Mouse (Mus musculus): ENCODE results near the gene Ttc39d. TPM values are rescaled to one million over a fixed set of nuclear protein-coding genes. Genes with fewer than 3 reads are reported as not detected.
"Not testable (repeated sequence)": the region's sequence is repeated elsewhere in the genome, so short reads cannot be mapped to it uniquely, and the experiment has no call there.

Ttc39d gene
- polyA plus RNA-seq (2012; rRNA removed), result 0.14 and 0.27 TPM in 2 replicates

DNA sequence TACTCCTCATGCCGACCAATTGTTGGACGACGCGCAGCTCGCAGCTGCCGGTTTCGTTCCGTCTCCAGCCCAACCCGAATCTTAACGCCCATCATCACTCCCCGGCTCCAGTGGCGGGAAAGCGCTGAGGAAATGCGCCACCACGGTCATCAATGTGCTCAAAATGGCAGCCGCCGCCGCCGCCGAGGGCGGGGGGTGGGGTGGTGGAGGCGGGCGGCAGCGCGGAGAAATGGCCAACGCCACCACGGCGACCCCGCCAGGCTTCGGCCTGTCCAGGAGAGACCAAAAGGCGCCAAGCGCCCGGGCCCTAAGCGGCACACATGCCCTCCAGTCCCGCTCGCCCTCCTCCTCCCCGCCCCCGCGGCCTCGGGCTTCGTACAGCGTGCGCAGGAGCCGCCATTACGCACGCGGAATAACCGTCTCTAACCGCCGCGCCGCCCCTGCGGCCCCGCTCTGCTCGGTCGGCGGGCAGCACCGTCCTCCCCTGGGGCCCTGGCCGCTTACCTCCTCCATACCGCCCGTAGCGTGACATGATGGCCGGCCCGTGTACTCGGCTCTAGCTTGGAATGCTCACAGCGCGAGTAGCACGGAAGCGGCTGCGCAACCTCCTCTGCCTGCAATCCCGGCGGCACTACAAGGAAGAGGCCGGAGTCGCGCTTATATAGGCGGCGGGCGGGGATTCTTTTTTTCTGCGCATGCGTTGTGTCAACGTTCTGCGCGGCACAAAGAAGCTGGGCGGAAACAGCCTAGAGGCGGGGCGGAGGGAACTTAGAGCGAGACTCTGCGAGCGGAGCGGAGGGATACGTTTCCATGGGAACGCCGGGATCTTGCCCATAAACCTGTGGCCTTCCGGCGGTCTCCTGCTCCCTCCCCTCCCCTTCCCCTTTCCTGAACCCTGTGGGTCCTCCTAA is at the start of gene Ttc39d, which contains the start of gene Srsf7:
TSS of gene Ttc39d (plus strand) at position 790 of the 911 bp plus-strand sequence.
TSS of gene Srsf7 (minus strand) at position 637 of the 911 bp plus-strand sequence.
- DNase-seq (ENCODE audit: extremely low spot score in 1 of 2, low spot score in 1 of 2), result peak; percentile 96 to 99

DNA sequence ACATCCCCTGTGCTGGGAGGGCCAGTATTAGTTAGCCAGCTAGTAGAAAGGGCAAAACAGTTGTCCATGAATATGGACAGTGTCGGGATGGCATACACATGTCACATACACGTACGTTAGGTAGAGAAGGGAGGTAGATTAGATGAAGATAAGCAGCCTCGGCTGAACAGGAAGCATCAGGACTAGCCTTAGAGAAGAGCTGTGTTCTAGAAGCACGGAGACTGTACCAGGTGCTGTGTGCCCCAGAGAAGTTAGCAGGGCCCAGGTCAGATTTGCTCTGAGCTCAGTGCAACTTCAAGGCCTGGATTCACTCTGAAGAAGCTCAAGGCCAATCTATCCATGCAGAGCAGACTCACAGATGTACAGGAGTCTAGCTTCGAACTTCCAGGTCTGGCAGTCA is 49.8 kb upstream of the Ttc39d start:
- DNase-seq (ENCODE audit: extremely low spot score in 1 of 2, low spot score in 1 of 2), result no peak

DNA sequence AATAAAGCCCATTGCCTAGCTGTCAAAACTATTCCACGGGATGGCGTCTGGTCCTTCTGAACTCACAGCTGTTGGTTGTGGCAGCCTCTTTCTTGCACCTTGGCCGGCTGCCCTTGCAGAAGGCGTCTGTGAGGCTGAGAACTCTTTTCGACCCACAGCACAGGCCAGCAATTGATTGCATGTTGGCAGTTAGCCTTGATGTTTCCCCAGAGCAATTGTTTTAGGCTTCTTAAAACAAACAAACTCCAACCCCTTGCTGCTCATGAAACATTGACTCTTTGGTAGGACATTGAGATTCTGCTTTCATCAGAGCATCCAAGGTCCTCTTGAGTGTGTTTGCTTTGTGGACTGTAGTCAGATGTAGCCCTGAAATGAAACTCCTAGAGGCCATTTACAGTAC is 46.8 kb upstream of the Ttc39d start:
- peak; percentile 54 to 66 for DNase-seq (ENCODE audit: extremely low spot score in 1 of 2, low spot score in 1 of 2)

DNA sequence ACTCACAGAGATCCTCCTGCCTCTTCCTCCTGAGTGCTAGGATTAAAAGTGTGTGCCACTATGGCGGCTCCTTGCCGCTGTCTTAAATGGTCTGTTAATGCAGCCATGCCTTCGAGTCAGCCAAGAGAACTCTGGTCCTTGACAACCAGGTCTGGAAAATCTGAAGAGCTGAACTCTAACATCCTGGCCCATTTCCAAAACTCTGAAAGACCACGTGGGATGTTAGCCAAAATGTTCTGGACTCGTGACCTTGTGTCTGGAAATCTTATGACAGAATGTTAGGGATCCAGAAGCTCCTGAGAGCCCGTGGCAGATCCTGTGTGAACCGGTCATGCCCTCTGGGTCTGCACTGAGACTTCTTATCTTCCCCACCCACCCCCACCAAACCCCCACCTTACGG is 43.3 kb upstream of the Ttc39d start:
- no peak for DNase-seq (ENCODE audit: extremely low spot score in 1 of 2, low spot score in 1 of 2)

DNA sequence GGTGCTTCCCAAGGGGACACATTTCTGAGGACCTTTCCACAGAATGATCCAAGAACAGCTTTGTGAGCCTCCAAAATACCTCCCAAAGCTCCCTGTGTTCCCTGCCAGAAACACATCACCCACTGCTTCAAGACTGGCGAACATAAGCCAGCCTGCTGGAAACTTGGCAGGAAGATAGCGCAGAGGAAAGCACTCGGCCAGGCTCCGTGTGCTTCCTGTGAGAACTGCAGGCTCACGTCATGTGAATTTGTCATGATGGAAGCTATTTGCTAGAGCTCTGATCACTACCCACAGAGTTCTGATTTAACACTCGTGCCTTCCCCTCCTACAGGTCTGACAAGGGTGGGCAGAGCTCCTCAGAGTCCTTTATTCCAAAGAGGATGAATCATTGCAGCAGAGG is 41.5 kb upstream of the Ttc39d start:
- DNase-seq (ENCODE audit: extremely low spot score in 1 of 2, low spot score in 1 of 2), result peak; percentile 79 to 85

DNA sequence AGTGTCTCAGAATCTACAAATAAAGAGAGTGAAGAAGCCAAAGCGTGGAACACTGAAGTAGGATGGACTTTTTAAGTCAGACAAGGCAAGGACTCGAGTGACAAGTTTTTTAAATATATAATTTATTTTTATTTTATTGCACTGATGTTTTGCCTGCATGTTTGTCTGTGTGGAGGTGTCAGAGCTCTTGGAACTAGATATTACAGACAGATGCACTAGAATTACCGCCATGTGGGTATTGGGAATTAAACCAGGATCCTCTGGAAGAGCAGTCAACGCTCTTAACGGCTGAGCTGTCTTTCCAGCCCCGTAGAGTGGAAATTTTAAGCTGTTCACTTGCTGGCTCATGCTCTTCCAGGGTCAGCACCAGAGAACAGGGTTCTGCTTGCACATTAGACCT is 40.9 kb upstream of the Ttc39d start:
- DNase-seq (ENCODE audit: extremely low spot score in 1 of 2, low spot score in 1 of 2), result peak in 1 of 2 experiments; percentile 59

DNA sequence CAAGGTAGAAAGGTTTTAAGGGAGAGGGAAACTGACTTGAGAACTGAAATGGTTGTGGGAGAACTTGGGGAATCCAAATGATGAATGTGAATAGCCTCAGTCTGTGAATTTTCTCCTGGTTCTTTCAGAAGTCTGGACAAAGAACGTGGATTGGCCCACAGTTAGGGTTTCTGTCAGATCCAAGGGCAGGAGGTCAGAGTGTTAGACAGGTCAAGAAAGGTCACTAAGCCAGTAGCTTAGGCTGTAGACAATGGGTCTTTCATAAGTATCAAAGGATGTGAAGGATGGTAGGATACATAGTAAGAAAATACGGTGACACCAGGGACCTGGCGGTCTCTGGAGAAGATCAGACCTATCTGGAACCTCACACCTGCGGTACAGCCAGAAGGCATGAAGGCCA is 39.8 kb upstream of the Ttc39d start:
- no peak for DNase-seq (ENCODE audit: extremely low spot score in 1 of 2, low spot score in 1 of 2)

DNA sequence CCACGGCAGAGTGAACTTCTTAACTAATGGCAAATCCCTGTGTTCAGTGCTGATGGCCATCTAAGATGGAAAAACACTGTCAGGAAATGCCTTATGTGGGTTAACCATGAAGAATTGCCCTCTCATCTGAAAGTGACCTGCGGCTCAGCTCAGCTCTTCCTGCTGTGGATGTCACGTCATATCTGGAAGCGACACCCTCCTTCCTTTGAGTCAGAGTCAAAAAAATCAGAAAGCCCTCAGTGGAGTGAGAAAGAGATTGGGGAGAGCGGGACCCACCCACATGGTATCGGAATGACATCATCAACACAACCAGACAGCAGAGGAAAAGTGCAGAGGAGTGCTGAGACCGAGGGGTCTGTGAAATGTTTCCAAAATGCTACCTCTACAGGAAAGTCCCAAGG is 39.4 kb upstream of the Ttc39d start:
- peak in 1 of 2 experiments; percentile 70 for DNase-seq (ENCODE audit: extremely low spot score in 1 of 2, low spot score in 1 of 2)

DNA sequence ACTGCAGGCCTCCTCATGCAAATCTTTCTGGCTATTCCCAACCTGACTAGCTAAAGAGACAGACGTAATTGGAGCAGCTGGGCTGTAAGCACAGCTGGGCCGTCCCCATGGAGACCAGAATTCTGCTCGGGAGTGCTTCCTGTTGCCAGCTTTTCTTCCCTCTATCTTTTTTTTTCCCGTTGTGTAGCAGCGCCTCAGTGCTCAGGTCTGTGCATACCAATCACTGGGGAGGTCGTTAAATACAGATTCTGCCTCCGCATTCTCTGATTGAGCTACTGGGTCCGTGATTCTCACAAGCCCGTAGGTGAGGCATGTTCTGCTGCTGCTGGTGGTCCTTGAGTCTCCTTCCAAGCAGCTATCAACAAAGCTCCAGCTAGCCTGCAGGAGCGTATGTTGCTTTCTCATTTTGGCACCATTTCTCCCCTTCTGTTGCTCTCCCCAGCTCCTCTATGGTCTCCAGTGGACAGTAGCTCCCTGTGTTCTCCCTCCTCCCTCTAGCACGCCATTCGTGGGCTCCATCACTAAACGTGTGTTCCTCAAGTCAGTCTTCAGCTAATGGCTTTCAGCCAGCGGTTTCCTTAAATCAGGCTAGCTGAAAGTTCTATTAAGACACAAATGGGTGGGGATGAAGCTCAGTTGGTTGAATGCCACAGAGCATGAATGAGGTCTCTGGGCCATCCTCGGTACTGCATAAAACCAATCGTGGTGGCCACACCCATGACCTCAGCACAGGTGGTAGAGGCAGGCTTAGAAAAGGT is 38.7 kb upstream of the Ttc39d start:
- peak; percentile 76 for DNase-seq (ENCODE audit: extremely low spot score in 1 of 2, low spot score in 1 of 2)

DNA sequence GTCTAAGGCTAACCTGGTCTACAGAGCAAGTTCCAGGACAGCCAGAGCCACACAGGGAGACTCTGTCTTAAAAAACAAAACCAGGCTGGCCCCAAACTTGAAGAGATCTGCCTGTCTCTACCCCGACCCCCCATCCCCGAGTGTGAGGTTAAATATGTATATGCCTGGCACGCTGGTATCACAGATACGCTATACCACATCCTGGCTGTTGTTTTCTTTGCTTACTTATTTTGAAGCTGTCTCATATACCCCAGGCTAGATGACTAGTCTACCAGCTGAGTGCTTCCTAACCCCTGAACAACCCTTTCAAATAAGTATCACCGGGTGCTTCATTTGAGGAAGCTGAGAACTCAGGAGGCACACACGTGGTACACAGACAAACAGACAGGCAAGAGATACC is 37.5 kb upstream of the Ttc39d start:
- DNase-seq (ENCODE audit: extremely low spot score in 1 of 2, low spot score in 1 of 2), result no peak

DNA sequence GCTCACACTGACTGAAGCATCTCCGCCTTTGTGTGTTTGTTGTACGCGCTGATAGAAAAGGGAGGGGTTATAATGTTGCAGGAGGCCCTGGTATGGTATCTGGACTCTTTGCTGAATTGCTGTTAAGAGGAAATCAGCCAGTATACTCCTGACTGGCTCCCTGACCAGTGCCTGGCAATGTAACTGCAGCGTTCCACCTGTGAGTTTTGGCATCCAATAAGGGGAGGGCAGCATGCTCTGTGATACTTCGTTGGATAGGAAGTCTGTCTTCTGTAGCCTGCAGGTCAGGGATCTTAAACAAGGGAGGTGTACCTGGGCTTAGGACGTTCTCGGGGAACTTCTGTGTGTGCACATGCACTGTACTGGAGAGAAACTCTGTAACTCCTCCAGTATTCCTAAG is 36.3 kb upstream of the Ttc39d start:
- no peak for DNase-seq (ENCODE audit: extremely low spot score in 1 of 2, low spot score in 1 of 2)

DNA sequence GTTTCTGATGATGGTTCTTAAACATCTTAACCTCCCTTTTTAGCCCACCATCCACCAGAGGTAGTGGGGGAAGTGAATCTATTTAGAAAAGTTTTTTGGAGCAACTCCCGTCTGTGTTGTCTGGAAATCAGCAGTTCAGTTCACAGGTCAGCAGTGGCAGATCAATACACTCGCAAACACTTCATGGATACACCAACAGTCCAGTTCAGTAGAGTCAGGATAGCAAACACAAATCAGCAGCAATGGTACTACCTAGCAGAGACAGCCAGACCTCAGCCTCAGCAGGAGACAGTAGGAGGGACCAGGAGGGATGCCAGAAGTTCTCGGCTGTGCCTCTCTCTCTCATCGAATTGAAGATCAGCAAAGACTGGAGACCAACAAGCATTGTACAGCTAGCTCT is 35.3 kb upstream of the Ttc39d start:
- no peak for DNase-seq (ENCODE audit: extremely low spot score in 1 of 2, low spot score in 1 of 2)

DNA sequence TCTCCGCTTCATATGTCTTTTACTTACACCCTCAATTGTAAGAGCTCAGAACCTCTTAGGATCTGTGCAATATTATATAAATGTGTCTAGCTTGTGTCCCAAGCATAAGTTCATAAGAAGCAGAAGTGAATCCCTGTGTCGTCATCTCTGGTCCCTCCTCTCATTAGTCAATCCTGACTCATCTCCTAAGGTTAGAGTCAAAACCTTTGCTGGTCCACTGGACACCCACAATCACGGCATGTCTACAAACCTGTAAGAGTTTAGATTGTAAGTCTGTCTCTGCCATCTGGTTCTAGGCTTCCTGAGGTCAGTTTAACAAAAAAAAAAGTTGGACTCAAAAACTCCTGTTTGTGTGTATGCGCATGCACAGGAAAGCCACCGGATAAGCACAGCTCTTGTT is 34.5 kb upstream of the Ttc39d start:
- DNase-seq (ENCODE audit: extremely low spot score in 1 of 2, low spot score in 1 of 2), result no peak

DNA sequence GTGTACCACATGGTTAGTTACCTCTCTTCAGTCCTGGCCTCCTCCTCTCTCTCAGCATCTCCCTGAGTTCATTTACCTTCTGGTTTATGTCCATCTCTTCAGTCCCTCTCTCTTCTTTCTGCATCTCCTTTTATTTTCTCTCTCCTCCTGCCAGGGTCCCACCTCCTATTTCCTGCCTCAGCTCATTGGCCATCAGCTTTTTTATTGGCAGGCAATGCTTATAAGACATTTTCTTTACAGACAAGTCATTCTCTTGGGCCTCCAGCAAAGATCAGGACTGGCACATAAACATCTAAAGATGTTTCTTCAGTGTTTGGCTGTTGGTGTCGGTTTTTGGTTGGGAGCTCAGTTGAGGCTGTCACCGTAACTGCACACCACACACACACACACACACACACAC is 33.6 kb upstream of the Ttc39d start:
- no peak for DNase-seq (ENCODE audit: extremely low spot score in 1 of 2, low spot score in 1 of 2)

DNA sequence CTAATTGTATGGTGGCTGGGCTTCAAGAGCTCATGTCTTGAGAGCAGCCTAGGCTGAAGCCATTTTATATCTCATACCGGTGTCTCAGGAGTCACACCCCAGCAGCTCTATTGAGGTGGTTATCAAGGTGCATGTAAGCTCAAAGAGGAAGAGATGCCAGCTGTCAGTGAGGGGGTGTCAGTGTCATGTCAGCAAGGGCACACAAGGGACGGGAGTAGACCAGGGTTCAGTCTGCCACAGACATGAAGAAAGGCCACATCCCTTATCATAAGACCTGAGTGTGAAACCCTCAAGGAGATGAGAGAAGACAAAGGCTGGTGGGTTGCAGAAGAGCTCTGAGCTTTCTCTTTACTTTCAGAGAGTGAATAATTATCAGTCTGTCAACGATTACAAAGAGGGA is 33.1 kb upstream of the Ttc39d start:
- DNase-seq (ENCODE audit: extremely low spot score in 1 of 2, low spot score in 1 of 2), result no peak

DNA sequence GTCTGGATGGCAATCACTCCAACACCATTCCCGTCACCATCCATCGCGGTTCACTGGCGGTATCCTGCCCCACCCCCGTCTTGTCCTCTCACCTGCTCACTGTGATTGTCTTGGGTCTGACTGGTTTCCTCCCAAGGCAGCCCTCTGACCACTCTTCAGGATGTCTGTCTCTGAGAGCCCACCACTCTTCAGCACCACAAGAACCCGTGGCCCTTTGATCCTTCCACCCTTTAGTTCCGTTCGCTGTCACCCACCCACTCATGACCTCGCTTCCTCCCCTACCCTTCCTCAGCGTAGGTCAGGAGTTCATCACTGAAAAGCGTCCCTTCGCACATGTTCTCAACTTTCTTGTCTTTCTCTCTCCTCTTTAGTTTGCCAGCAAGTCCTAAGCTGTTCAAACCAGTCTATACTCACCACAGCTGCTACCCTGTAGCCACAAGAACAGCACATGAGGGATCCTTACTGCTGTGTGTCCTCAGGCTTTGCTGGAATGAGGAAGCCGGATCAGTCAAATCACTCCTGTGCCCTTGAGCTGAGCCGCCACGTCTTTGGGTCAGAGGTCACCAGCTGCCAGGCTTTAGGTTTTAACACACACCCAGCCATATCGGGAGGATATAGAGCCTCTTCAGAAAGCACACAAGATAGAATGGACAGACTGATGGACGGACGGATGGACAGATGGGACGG is 32.4 kb upstream of the Ttc39d start:
- DNase-seq (ENCODE audit: extremely low spot score in 1 of 2, low spot score in 1 of 2), result no peak

DNA sequence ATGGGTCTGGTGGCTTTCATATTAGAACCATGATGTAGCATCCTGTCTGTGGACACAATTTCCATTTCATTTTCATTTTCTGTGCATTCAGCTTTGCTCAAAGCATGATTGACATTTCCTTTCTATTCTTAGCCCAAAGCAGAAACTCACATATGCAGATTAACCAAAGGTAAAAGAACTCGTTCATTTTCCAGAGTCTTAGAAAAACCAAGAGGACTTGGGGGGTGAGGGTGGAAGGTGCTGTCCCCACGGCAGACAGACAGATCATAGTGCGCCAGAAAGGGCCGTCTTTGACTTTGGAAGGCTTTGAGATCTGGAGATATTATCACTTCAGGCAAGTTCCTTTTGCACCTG is 31.9 kb upstream of the Ttc39d start:
- DNase-seq (ENCODE audit: extremely low spot score in 1 of 2, low spot score in 1 of 2), result no peak

DNA sequence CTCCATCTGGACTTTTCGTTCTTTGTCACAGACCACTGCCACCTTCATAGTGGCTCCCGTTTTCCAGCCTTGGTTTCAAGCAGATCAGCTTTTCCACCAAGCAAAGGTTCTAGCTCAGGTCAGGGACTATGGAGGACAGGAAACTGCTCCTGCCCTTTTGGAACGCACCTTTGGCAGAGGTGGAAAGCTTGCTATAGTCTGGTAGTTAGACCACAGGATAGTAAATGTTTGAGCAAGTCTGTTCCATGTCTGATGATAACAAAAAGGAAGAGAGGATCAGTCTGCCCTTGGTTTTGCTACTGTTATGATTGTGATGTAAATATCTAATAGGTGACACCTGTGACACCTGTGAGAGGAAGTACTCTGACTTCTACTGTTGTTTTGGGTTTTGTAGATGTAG is 31.3 kb upstream of the Ttc39d start:
- DNase-seq (ENCODE audit: extremely low spot score in 1 of 2, low spot score in 1 of 2), result no peak

DNA sequence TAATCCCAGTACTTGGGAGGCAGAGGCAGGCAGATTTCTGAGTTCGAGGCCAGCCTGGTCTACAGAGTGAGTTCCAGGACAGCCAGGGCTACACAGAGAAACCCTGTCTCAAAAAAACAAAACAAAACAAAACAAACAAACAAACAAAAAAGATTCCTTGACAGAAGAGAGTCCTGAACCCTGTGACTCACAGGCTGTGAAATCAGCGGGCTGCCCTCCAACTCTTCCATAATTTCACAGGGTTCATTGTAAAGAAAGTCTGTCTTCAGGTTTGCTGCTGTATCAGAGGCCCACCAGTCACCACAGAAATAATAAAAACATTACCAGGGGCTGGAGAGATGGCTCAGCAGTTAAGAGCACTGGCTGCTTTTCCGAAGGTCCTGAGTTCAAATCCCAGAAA is 28.4 kb upstream of the Ttc39d start:
- not testable (repeated sequence) for DNase-seq (ENCODE audit: extremely low spot score in 1 of 2, low spot score in 1 of 2)

DNA sequence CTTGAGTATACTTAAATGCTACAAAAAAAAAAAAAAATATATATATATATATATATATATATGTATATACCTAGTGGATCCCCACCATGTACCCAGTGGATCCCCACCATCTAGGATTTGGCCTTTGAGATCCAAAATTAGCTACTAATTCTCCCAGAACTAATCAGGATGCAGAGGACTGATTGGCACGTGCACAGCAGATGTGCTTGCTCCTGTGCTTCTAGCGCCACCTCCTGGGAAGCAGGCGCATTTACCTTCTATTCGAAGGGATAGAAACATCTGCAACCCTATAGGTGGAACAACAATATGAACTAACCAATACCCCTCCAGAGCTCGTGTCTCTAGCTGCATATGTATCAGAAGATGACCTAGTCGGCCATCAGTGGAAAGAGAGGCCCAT is 27.3 kb upstream of the Ttc39d start:
- DNase-seq (ENCODE audit: extremely low spot score in 1 of 2, low spot score in 1 of 2), result peak; percentile 51 to 86

DNA sequence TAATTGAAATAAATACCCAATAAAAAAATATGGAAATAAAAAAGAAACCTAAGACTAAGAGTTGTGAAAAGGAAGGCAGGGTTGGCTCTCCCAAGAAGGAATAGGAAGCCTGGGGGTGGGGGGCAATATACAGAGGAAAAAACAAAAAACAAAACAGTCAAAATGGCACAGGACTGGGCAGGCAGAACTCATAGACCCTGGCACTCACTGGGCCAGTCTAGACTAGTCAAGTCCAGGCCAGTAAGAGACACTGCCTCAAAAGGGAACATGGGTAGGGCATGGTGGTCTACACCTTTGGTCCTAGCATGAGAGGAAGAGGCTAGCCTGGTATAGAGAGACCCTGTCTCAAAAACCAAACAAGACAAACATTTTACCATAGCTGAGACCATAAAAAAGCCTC is 26.8 kb upstream of the Ttc39d start:
- no peak for DNase-seq (ENCODE audit: extremely low spot score in 1 of 2, low spot score in 1 of 2)

All from frontal cortex, adult 2 months (tissue).